Mouse (Mus musculus) layer of hippocampus, adult 9-11 months (tissue): ENCODE measurements around the gene Spryd3.
"Not testable (repeated sequence)": the region's sequence is repeated elsewhere in the genome, so short reads cannot be mapped to it uniquely, and the experiment has no call there.

Experiments
- DNase-seq: peaks from one replicate; pipeline ENCODE4 v3.0.0; 2022

Spryd3 gene

GRCm38 (mm10) chr15:102136129-102136758 lies at the start of gene Spryd3:
Spryd3 (minus strand) TSS chr15:102136234.
- peak; percentile 97 for DNase-seq

- DNase-seq: no peak
Observed at GRCm38 (mm10) chr15:102183076-102183475, 47.0 kb upstream of the Spryd3 start.

- no peak for DNase-seq
Observed at GRCm38 (mm10) chr15:102179924-102180323, 43.9 kb upstream of the Spryd3 start.

- no peak for DNase-seq
Observed at GRCm38 (mm10) chr15:102179106-102179505, 43.1 kb upstream of the Spryd3 start.

GRCm38 (mm10) chr15:102178279-102178678 lies 42.2 kb upstream of the Spryd3 start:
- DNase-seq: peak; percentile 62

- DNase-seq: no peak
Observed at GRCm38 (mm10) chr15:102177417-102177816, 41.4 kb upstream of the Spryd3 start.

GRCm38 (mm10) chr15:102176571-102177316 lies 40.7 kb upstream of the Spryd3 start:
- no peak for DNase-seq

- DNase-seq: no peak
Observed at GRCm38 (mm10) chr15:102175736-102176319, 39.8 kb upstream of the Spryd3 start.

- DNase-seq: no peak
Observed at GRCm38 (mm10) chr15:102173581-102173980, 37.5 kb upstream of the Spryd3 start.

- DNase-seq: no peak
Observed at GRCm38 (mm10) chr15:102169064-102169463, 33.0 kb upstream of the Spryd3 start.

GRCm38 (mm10) chr15:102167620-102168021 lies 31.6 kb upstream of the Spryd3 start:
- DNase-seq: no peak

- DNase-seq: no peak
Observed at GRCm38 (mm10) chr15:102165468-102166100, 29.6 kb upstream of the Spryd3 start.

- DNase-seq: no peak
Observed at GRCm38 (mm10) chr15:102163900-102164693, 28.1 kb upstream of the Spryd3 start.

GRCm38 (mm10) chr15:102160415-102161060 lies 24.5 kb upstream of the Spryd3 start:
- DNase-seq: no peak

- DNase-seq: no peak
Observed at GRCm38 (mm10) chr15:102156836-102157235, 20.8 kb upstream of the Spryd3 start.

- not testable (repeated sequence) for DNase-seq
Observed at GRCm38 (mm10) chr15:102155006-102155405, 19.0 kb upstream of the Spryd3 start.

GRCm38 (mm10) chr15:102152646-102153045 lies 16.6 kb upstream of the Spryd3 start:
- DNase-seq: no peak

GRCm38 (mm10) chr15:102150301-102151135 lies 14.5 kb upstream of the Spryd3 start, which contains the start of gene Soat2:
Soat2 (plus strand) TSS chr15:102150526.
- DNase-seq: peak; percentile 67

- DNase-seq: no peak
Observed at GRCm38 (mm10) chr15:102149561-102149960, 13.5 kb upstream of the Spryd3 start.

- DNase-seq: no peak
Observed at GRCm38 (mm10) chr15:102147674-102148402, 11.8 kb upstream of the Spryd3 start.
